Mouse (Mus musculus): ENCODE data around the gene Dgki. TPM values are rescaled to one million over a fixed set of nuclear protein-coding genes. Genes with fewer than 3 reads are reported as not detected.

Gene Dgki
- polyA plus RNA-seq, 1 experiment from 2014 or later: 0.42 TPM

DNA sequence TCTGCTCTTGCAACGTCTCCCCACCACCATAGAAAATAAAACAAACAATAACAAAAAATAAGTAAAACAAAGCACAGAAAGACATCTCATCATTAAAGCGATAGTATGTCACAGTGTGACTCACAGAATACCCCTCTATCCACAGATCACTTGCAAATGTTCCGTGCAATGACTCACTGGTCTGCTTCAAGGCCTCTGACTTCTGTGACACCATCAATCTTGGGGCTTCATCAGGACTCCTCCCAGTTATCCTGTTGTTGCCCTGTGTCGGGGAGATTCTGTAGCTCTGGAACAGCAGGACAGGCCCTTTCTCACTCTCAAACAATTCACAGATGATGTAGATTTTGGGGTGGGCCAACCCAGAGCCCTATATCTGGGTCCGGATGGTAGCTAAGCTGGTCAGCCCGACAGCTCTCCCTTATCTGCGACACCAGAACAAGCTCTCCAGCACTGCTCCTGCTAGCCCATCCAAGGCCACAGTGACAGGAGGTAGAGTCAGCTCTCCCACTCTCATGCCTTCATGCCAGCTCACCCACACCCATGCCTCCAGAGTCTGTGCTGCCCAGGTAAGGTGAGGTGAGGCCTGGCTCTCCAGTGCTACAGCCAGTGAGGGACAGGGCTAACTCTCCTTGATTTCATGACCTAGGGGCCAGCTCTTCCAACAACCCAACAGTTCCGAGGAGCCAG lies 28.9 kb downstream of the Dgki start:
- no peak overlapping the region for H3K4me2 ChIP-seq (replicated peaks; ENCODE audit: low read depth)
- H3K4me3 ChIP-seq (ENCODE audit: low read depth, low read length): no peak overlapping the region
- no peak for TF ChIP-seq CTCF (IDR thresholded peaks at IDR 0.05; ENCODE audit: low read depth)
- ATAC-seq: no peak
- H3K27ac ChIP-seq (ENCODE audit: low read depth, low read length): no peak overlapping the region
- no peaks in the 10 kb centered on the region for H3K9me3 ChIP-seq (ENCODE audit: control insufficient read depth)
- H3K36me3 ChIP-seq (ENCODE audit: control insufficient read depth, insufficient read depth): no peaks in the 10 kb centered on the region
- no peak overlapping the region for H3K9ac ChIP-seq (ENCODE audit: low read depth, low read length)
- no peaks in the 10 kb centered on the region for H3K27me3 ChIP-seq (replicated peaks; ENCODE audit: control insufficient read depth, insufficient read depth, low read length)
- no peaks in the 10 kb centered on the region for H3K4me1 ChIP-seq (replicated peaks; ENCODE audit: control insufficient read depth, insufficient read depth, low read length)
- WGBS: 76% methylated on average over 8 of the region's 8 CpGs

DNA sequence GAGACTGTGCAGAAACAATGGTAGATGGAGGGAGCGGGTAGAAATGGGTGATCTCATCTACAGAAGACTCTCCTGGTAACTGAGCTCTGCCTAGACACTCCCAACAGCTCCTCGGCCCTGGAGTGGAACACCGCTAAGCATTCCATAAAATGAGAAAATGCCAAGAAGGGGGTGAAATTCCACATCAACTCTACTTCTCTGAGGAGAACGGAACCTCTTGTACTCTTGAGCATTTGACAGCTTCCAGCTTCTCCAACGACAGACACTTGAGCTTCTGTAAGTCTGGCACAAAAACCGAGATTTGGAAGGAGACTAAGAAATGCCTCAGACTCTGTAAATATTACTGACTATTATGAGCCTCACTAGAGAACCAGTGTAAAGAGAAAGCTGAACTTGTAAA lies 31.4 kb downstream of the Dgki start:
- WGBS: 63% methylated on average over 6 of the region's 6 CpGs
- no peak for ATAC-seq
- no peak for TF ChIP-seq CTCF (IDR thresholded peaks at IDR 0.05; ENCODE audit: low read depth)
- no peak overlapping the region for H3K27ac ChIP-seq (ENCODE audit: low read depth, low read length)
- H3K36me3 ChIP-seq (ENCODE audit: control insufficient read depth, insufficient read depth): no peaks in the 10 kb centered on the region
- no peak overlapping the region for H3K9ac ChIP-seq (ENCODE audit: low read depth, low read length)
- H3K9me3 ChIP-seq (ENCODE audit: control insufficient read depth): no peaks in the 10 kb centered on the region
- no peak overlapping the region for H3K4me3 ChIP-seq (ENCODE audit: low read depth, low read length)
- H3K27me3 ChIP-seq (replicated peaks; ENCODE audit: control insufficient read depth, insufficient read depth, low read length): no peaks in the 10 kb centered on the region
- H3K4me1 ChIP-seq (replicated peaks; ENCODE audit: control insufficient read depth, insufficient read depth, low read length): no peaks in the 10 kb centered on the region
- no peak overlapping the region for H3K4me2 ChIP-seq (replicated peaks; ENCODE audit: low read depth)

DNA sequence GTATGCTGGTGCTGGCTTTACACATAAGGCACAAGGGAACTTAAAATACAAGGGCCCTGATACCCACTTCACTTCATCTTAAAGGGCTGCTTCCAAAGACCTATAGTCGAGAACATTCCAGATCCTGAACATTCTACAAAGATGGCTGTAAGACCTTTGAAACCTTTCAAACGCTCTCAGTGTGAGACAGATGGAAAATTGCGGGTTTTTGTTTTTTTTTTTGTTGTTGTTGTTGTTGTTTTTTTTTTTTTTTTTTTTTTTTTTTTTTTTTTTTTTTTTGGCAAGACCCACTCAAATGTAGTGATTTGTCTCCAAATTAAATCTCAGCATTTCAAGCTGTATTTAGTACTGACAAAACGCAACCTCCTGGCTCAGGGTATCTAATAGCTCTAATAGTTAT lies 32.0 kb downstream of the Dgki start:
- no peaks in the 10 kb centered on the region for H3K4me1 ChIP-seq (replicated peaks; ENCODE audit: control insufficient read depth, insufficient read depth, low read length)
- H3K9me3 ChIP-seq (ENCODE audit: control insufficient read depth): no peaks in the 10 kb centered on the region
- H3K27ac ChIP-seq (ENCODE audit: low read depth, low read length): no peak overlapping the region
- no peak for ATAC-seq
- no peaks in the 10 kb centered on the region for H3K27me3 ChIP-seq (replicated peaks; ENCODE audit: control insufficient read depth, insufficient read depth, low read length)
- H3K36me3 ChIP-seq (ENCODE audit: control insufficient read depth, insufficient read depth): no peaks in the 10 kb centered on the region
- 90% methylated on average over 4 of the region's 4 CpGs for WGBS
- H3K4me3 ChIP-seq (ENCODE audit: low read depth, low read length): no peak overlapping the region
- no peak overlapping the region for H3K4me2 ChIP-seq (replicated peaks; ENCODE audit: low read depth)
- TF ChIP-seq CTCF (IDR thresholded peaks at IDR 0.05; ENCODE audit: low read depth): no peak
- H3K9ac ChIP-seq (ENCODE audit: low read depth, low read length): no peak overlapping the region

- no peaks in the 10 kb centered on the region for H3K9me3 ChIP-seq (ENCODE audit: control insufficient read depth)
- H3K27ac ChIP-seq (ENCODE audit: low read depth, low read length): no peak overlapping the region
- H3K9ac ChIP-seq (ENCODE audit: low read depth, low read length): no peak overlapping the region
- no peak for TF ChIP-seq CTCF (IDR thresholded peaks at IDR 0.05; ENCODE audit: low read depth)
- 78% methylated on average over 7 of the region's 7 CpGs for WGBS
- no peak for ATAC-seq
- H3K4me1 ChIP-seq (replicated peaks; ENCODE audit: control insufficient read depth, insufficient read depth, low read length): no peaks in the 10 kb centered on the region
- H3K4me3 ChIP-seq (ENCODE audit: low read depth, low read length): no peak overlapping the region
- no peaks in the 10 kb centered on the region for H3K36me3 ChIP-seq (ENCODE audit: control insufficient read depth, insufficient read depth)
- no peak overlapping the region for H3K4me2 ChIP-seq (replicated peaks; ENCODE audit: low read depth)
- H3K27me3 ChIP-seq (replicated peaks; ENCODE audit: control insufficient read depth, insufficient read depth, low read length): no peaks in the 10 kb centered on the region
These were observed 37.5 kb downstream of the Dgki start for GRCm38 (mm10) chr6:37262486-37262885.

DNA sequence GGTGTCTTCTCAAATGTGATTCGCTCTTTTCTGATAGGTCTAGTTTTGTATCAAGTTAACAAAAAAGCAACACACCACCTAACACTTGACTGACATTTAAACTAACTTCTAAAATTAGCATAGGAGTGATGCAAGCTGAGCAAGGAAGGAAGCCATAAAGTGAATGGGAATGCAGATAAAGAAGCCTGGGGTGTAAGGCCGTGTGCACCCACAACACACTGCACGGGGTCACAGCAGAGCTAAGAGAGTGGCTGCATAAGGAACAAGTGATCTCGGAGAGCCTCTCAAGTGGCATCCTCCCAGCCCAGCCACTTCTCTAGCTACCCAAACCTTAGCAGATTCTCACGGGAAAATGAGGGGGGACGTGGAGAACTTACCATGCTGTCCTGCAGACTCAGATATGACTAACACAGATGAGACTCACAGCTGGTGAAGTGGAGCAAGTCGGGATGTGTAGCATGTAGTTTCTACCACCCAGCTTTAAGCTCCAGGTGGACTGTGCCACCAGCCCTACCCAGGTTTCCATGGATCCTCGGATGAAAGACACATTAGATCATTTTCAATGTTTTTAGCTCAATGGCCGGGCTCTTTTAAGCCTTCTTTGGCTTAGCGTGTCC lies 38.6 kb downstream of the Dgki start:
- whole genome bisulfite sequencing: 81% methylated on average over 10 of the region's 10 CpGs
- H3K4me3 ChIP-seq (ENCODE audit: low read depth, low read length): no peak overlapping the region

DNA sequence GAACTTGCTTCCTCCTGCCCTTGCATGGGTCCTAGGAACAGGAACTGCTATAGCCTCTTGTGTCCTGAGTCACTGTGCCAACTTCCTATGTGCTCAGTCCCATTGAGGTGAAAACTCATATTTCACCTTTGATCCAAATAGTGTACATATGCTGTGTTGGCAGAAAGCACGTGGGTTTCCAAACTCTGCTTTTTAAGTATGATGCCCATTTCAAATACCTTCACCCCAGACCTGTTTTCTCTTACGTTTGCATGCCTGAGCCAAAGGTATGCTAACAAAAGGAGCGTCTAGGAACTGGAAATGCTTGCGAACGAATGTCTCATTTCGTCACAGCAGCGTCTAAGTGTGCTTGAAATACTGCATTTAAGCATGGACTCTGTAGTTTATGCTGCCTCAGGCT lies 41.3 kb downstream of the Dgki start:
- Histone ChIP-seq H3K36me3 (ENCODE audit: control insufficient read depth, insufficient read depth) (no peaks in the 10 kb centered on the region), H3K9ac (ENCODE audit: low read depth, low read length) (no peak overlapping the region), H3K27ac (ENCODE audit: low read depth, low read length) (no peak overlapping the region), H3K4me2 (replicated peaks; ENCODE audit: low read depth) (no peak overlapping the region), H3K4me1 (replicated peaks; ENCODE audit: control insufficient read depth, insufficient read depth, low read length) (no peaks in the 10 kb centered on the region), H3K9me3 (ENCODE audit: control insufficient read depth) (no peaks in the 10 kb centered on the region), H3K4me3 (ENCODE audit: low read depth, low read length) (no peak overlapping the region), H3K27me3 (replicated peaks; ENCODE audit: control insufficient read depth, insufficient read depth, low read length) (no peaks in the 10 kb centered on the region)
- 80% methylated on average over 7 of the region's 7 CpGs for WGBS
- ATAC-seq: no peak
- no peak for TF ChIP-seq CTCF (IDR thresholded peaks at IDR 0.05; ENCODE audit: low read depth)

More for the DNA sequence above, 38.6 kb downstream of the Dgki start:
- no peak overlapping the region for H3K4me2 ChIP-seq (replicated peaks; ENCODE audit: low read depth)
- no peak for ATAC-seq
- H3K36me3 ChIP-seq (ENCODE audit: control insufficient read depth, insufficient read depth): no peaks in the 10 kb centered on the region
- H3K9me3 ChIP-seq (ENCODE audit: control insufficient read depth): no peaks in the 10 kb centered on the region
- no peaks in the 10 kb centered on the region for H3K27me3 ChIP-seq (replicated peaks; ENCODE audit: control insufficient read depth, insufficient read depth, low read length)
- H3K9ac ChIP-seq (ENCODE audit: low read depth, low read length): no peak overlapping the region
- H3K27ac ChIP-seq (ENCODE audit: low read depth, low read length): no peak overlapping the region
- no peaks in the 10 kb centered on the region for H3K4me1 ChIP-seq (replicated peaks; ENCODE audit: control insufficient read depth, insufficient read depth, low read length)
- TF ChIP-seq CTCF (IDR thresholded peaks at IDR 0.05; ENCODE audit: low read depth): no peak
